Mouse (Mus musculus): ENCODE results near the gene Fmo2. TPM values are rescaled to one million over a fixed set of nuclear protein-coding genes. Genes with fewer than 3 reads are reported as not detected.

Gene Fmo2
- polyA plus RNA-seq, 1 experiment from 2014 or later, result not detected

DNA sequence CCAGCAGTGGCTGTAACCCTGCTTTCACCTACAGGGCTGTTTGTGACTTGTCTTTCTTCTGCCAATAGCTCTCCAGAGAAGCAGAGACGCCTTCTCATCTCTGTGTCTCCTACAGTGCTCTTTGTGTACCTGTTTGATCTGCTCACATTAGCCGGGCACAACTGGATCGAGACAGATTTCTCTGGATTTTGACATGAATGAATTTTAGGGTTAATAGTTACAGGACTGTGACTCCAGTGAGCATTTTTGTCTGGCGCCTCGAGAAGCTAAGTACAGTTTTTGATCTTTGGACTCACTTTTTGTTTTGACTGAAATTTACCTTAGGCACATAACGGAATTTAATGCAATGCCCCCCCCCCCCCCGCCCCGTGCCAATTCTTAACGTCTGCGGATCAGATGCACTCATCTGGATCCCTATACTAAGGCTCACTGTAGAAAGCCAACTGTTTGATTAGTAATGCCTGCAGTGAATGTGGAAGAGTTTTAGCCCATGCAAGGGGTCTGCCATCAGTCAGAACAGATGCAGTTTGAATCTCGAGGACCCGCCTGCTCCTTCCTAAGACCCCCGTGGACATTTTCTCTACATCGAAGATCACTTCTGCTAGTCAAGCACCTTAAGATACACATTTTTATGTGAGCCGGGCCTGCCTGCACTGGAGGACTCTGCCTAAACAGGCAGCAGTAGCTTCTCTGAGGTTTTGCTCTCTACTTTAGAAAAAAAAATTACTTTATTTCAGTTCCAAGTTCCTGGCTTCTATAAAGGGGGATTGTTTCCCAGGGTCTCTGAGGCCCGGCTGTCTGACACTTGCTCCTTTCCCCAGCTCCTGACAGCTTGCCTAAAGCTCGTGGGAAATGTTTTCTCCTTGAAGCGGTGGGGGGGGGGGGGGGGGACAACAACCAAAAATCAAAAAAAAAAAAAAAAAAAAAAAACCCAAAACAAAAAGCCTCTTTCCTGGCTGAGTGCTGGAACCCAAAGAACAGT is 40.5 kb downstream of the Fmo2 start:
- no peak overlapping the region for H3K9ac ChIP-seq (replicated peaks; ENCODE audit: low read length)
- H3K27me3 ChIP-seq (ENCODE audit: control insufficient read depth, insufficient read depth, low read length), result no peaks in the 10 kb centered on the region
- H3K4me2 ChIP-seq (ENCODE audit: low read depth, low read length), result no peak overlapping the region
- no peak for ATAC-seq (replicated peaks; ENCODE audit: insufficient number of reproducible peaks, low FRiP score, low TSS enrichment, low read depth)
- no peak overlapping the region for H3K27ac ChIP-seq (replicated peaks; ENCODE audit: low read depth, low read length)
- H3K36me3 ChIP-seq (replicated peaks; ENCODE audit: control insufficient read depth, insufficient read depth, low read depth, low read length), result no peaks in the 10 kb centered on the region
- WGBS, result 55% methylated on average over 18 of the region's 18 CpGs
- no peak for DNase-seq (ENCODE audit: low spot score)
- H3K4me3 ChIP-seq (ENCODE audit: low read depth, low read length), result no peak overlapping the region
- no peaks in the 10 kb centered on the region; the same call in 1 of the 2 replicates for H3K4me1 ChIP-seq (ENCODE audit: control insufficient read depth, insufficient read depth, low read length)
- no peaks in the 10 kb centered on the region for H3K9me3 ChIP-seq (replicated peaks; ENCODE audit: control insufficient read depth, low read length)

GRCm38 (mm10) chr1:162853812-162854482 is 44.6 kb downstream of the Fmo2 start:
- no peak for ATAC-seq (replicated peaks; ENCODE audit: insufficient number of reproducible peaks, low FRiP score, low TSS enrichment, low read depth)
- DNase-seq (ENCODE audit: low spot score), result no peak
- Histone ChIP-seq H3K4me3 (ENCODE audit: low read depth, low read length) (no peak overlapping the region), H3K36me3 (replicated peaks; ENCODE audit: control insufficient read depth, insufficient read depth, low read depth, low read length) (no peaks in the 10 kb centered on the region), H3K9me3 (replicated peaks; ENCODE audit: control insufficient read depth, low read length) (no peaks in the 10 kb centered on the region), H3K27ac (replicated peaks; ENCODE audit: low read depth, low read length) (no peak overlapping the region), H3K4me2 (ENCODE audit: low read depth, low read length) (no peak overlapping the region), H3K9ac (replicated peaks; ENCODE audit: low read length) (no peak overlapping the region), H3K4me1 (ENCODE audit: control insufficient read depth, insufficient read depth, low read length) (no peaks in the 10 kb centered on the region; the same call in 1 of the 2 replicates), H3K27me3 (ENCODE audit: control insufficient read depth, insufficient read depth, low read length) (no peaks in the 10 kb centered on the region)
- 66% methylated on average over 3 of the region's 3 CpGs for WGBS

DNA sequence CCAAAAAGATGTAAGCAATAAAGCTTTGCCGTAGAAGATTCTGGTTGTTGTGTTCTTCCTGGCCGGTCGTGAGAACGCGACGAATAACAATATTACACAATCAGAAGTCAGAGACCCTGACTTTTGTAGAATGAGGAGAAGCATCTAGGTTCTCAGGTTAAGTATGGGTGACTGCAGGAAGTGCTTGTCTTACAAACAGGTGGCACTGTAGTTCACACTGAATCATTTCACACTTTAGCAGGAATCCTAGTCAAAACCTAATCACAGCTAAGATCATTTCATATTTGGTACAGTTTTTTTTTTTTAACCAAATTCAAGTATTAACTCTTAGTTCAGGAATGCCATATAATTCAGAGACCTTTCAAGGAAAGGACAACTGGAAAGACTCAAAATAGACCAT is 51.0 kb downstream of the Fmo2 start:
- no peaks in the 10 kb centered on the region for H3K4me1 ChIP-seq (ENCODE audit: control insufficient read depth, insufficient read depth, low read length)
- no peaks in the 10 kb centered on the region for H3K27me3 ChIP-seq (ENCODE audit: control insufficient read depth, insufficient read depth, low read length)
- H3K36me3 ChIP-seq (replicated peaks; ENCODE audit: control insufficient read depth, insufficient read depth, low read depth, low read length), result no peaks in the 10 kb centered on the region
- no peak overlapping the region for H3K27ac ChIP-seq (replicated peaks; ENCODE audit: low read depth, low read length)
- H3K4me2 ChIP-seq (ENCODE audit: low read depth, low read length), result no peak overlapping the region
- WGBS, result 96% methylated on average over 6 of the region's 6 CpGs
- H3K9me3 ChIP-seq (replicated peaks; ENCODE audit: control insufficient read depth, low read length), result no peaks in the 10 kb centered on the region
- H3K4me3 ChIP-seq (ENCODE audit: low read depth, low read length), result no peak overlapping the region
- no peak for ATAC-seq (replicated peaks; ENCODE audit: insufficient number of reproducible peaks, low FRiP score, low TSS enrichment, low read depth)
- H3K9ac ChIP-seq (replicated peaks; ENCODE audit: low read length), result no peak overlapping the region
- DNase-seq (ENCODE audit: low spot score), result no peak

DNA sequence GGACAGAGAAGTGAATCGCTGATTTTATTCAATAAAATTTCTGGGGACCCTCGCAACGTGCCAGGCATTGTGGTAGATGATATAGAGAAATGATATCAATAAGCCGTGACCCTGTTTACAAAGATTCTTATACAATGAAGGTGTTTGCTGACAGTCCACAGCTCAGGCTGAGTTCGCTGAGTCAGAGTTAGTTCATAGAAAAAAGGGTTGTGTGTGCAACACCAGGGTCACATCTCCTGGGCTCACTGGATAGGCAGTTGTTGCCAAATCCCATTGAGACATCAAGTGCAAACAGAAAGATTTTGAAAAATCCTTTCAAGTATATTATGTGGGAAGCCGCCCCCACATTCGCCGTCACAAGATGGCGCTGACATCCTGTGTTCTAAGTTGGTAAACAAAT is 58.3 kb downstream of the Fmo2 start:
- no peak overlapping the region for H3K9ac ChIP-seq (replicated peaks; ENCODE audit: low read length)
- H3K36me3 ChIP-seq (replicated peaks; ENCODE audit: control insufficient read depth, insufficient read depth, low read depth, low read length), result no peaks in the 10 kb centered on the region
- no peak overlapping the region for H3K4me3 ChIP-seq (ENCODE audit: low read depth, low read length)
- no peaks in the 10 kb centered on the region for H3K27me3 ChIP-seq (ENCODE audit: control insufficient read depth, insufficient read depth, low read length)
- 95% methylated on average over 9 of the region's 9 CpGs for WGBS
- no peaks in the 10 kb centered on the region for H3K9me3 ChIP-seq (replicated peaks; ENCODE audit: control insufficient read depth, low read length)
- no peaks in the 10 kb centered on the region for H3K4me1 ChIP-seq (ENCODE audit: control insufficient read depth, insufficient read depth, low read length)
- no peak overlapping the region for H3K4me2 ChIP-seq (ENCODE audit: low read depth, low read length)
- no peak for DNase-seq (ENCODE audit: low spot score)
- ATAC-seq (replicated peaks; ENCODE audit: insufficient number of reproducible peaks, low FRiP score, low TSS enrichment, low read depth), result no peak
- H3K27ac ChIP-seq (replicated peaks; ENCODE audit: low read depth, low read length), result no peak overlapping the region

DNA sequence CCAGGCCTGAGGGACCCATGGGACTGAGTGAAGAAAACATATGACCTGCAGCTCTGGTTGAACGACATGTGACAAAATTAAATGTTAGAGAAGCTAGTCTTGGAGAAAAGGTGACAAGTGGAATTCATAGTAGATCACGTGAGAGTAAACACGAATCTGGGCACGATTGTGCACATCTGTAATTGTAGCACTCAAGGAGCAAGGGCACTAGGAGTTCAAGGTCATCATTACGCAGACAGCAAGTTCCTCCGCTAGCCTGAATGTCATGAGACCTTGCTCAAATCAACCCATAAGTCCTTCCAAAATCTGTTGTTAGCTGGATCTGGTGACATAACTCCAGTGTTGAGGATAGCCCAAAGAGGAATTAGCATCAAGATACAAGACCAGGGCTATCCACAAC is 59.5 kb downstream of the Fmo2 start:
- H3K4me2 ChIP-seq (ENCODE audit: low read depth, low read length), result no peak overlapping the region
- WGBS, result 91% methylated on average over 6 of the region's 6 CpGs

GRCm38 (mm10) chr1:162834342-162834741 is 64.2 kb downstream of the Fmo2 start:
- no peak for DNase-seq (ENCODE audit: low spot score)
- Histone ChIP-seq H3K4me1 (ENCODE audit: control insufficient read depth, insufficient read depth, low read length) (no peaks in the 10 kb centered on the region), H3K27me3 (ENCODE audit: control insufficient read depth, insufficient read depth, low read length) (no peaks in the 10 kb centered on the region), H3K9me3 (replicated peaks; ENCODE audit: control insufficient read depth, low read length) (no peaks in the 10 kb centered on the region), H3K36me3 (replicated peaks; ENCODE audit: control insufficient read depth, insufficient read depth, low read depth, low read length) (no peaks in the 10 kb centered on the region), H3K4me2 (ENCODE audit: low read depth, low read length) (no peak overlapping the region), H3K4me3 (ENCODE audit: low read depth, low read length) (no peak overlapping the region), H3K9ac (replicated peaks; ENCODE audit: low read length) (no peak overlapping the region), H3K27ac (replicated peaks; ENCODE audit: low read depth, low read length) (no peak overlapping the region)
- ATAC-seq (replicated peaks; ENCODE audit: insufficient number of reproducible peaks, low FRiP score, low TSS enrichment, low read depth), result no peak
- whole genome bisulfite sequencing, result 70% methylated on average over 5 of the region's 5 CpGs

More for the DNA sequence above, 59.5 kb downstream of the Fmo2 start:
- Histone ChIP-seq H3K4me3 (ENCODE audit: low read depth, low read length) (no peak overlapping the region), H3K27me3 (ENCODE audit: control insufficient read depth, insufficient read depth, low read length) (no peaks in the 10 kb centered on the region), H3K36me3 (replicated peaks; ENCODE audit: control insufficient read depth, insufficient read depth, low read depth, low read length) (no peaks in the 10 kb centered on the region), H3K9me3 (replicated peaks; ENCODE audit: control insufficient read depth, low read length) (no peaks in the 10 kb centered on the region), H3K4me1 (ENCODE audit: control insufficient read depth, insufficient read depth, low read length) (no peaks in the 10 kb centered on the region), H3K27ac (replicated peaks; ENCODE audit: low read depth, low read length) (no peak overlapping the region), H3K9ac (replicated peaks; ENCODE audit: low read length) (no peak overlapping the region)
- no peak for ATAC-seq (replicated peaks; ENCODE audit: insufficient number of reproducible peaks, low FRiP score, low TSS enrichment, low read depth)
- no peak for DNase-seq (ENCODE audit: low spot score)

GRCm38 (mm10) chr1:162832574-162832953 is 66.0 kb downstream of the Fmo2 start:
- Histone ChIP-seq H3K9ac (replicated peaks; ENCODE audit: low read length) (no peak overlapping the region), H3K4me3 (ENCODE audit: low read depth, low read length) (no peak overlapping the region), H3K27ac (replicated peaks; ENCODE audit: low read depth, low read length) (no peak overlapping the region), H3K4me1 (ENCODE audit: control insufficient read depth, insufficient read depth, low read length) (no peaks in the 10 kb centered on the region), H3K9me3 (replicated peaks; ENCODE audit: control insufficient read depth, low read length) (no peaks in the 10 kb centered on the region), H3K4me2 (ENCODE audit: low read depth, low read length) (no peak overlapping the region), H3K27me3 (ENCODE audit: control insufficient read depth, insufficient read depth, low read length) (no peaks in the 10 kb centered on the region), H3K36me3 (replicated peaks; ENCODE audit: control insufficient read depth, insufficient read depth, low read depth, low read length) (no peaks in the 10 kb centered on the region)
- WGBS, result 39% methylated on average over 5 of the region's 5 CpGs
- DNase-seq (ENCODE audit: low spot score), result no peak
- ATAC-seq (replicated peaks; ENCODE audit: insufficient number of reproducible peaks, low FRiP score, low TSS enrichment, low read depth), result peak; percentile 29; the same call in 1 of the 2 replicates
